Mouse (Mus musculus) retina, postnatal 7 days (tissue): Measurements from ENCODE around the gene Rnf169.
A peak's percentile ranks its signal among the peaks of the same experiment; 100 is the strongest.

Experiments
- DNase-seq: peaks from one replicate; pipeline ENCODE4 v3.0.0-alpha.2; 2012; ENCODE audit warnings: low read depth, low spot score

Gene Rnf169

GRCm38 (mm10) chr7:99893967-99894366 is 86.3 kb downstream of the Rnf169 start:
- DNase-seq: no peak

- DNase-seq: no peak
These were observed 87.9 kb downstream of the Rnf169 start for GRCm38 (mm10) chr7:99892351-99892750.

- no peak for DNase-seq
These were observed 88.8 kb downstream of the Rnf169 start for GRCm38 (mm10) chr7:99891471-99891870.

- no peak for DNase-seq
These were observed 90.0 kb downstream of the Rnf169 start for GRCm38 (mm10) chr7:99890168-99890755.

- no peak for DNase-seq
These were observed 90.9 kb downstream of the Rnf169 start for GRCm38 (mm10) chr7:99889175-99889880.

DNA sequence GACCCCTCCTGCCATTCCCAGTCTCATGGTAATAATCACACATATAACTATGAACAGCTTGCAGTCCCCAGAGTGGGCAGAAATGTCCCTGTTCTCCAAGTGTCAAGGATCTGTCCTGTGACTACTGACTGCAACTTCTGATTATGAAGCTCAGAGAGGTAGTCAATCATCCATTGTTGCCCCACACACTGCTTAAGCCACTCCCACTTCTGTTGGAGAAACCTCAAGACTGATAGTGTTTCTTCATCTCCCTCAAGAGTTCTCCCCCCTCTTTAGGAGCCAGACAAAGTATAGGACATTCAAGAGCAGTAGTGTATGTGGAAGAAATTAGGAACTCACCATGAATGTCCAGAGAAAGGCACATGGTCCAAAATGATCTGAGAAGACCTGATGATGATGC is 92.5 kb downstream of the Rnf169 start:
- no peak for DNase-seq

DNA sequence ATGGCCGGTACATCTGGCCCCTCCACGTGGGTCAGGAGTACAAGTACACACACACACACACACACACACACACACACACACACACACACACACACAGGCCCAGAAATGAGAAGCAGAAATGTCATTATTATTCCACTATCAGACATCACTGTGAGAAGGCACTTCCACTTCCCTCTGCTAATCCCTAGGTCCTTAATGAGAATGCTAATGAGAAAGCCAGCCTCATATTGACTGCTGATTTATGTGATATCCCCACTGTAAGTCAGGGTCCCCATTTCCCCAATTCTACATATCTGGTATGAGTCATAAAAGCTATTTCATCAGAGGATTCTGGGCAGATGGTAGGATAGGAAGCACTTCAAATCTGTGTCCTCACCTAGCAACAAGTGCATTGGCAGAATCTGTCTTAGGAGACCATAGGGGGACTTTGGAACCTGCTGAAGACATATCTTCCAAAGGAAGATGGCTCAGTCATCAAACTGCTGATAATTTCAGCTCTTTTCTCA is 93.0 kb downstream of the Rnf169 start:
- DNase-seq: no peak

DNA sequence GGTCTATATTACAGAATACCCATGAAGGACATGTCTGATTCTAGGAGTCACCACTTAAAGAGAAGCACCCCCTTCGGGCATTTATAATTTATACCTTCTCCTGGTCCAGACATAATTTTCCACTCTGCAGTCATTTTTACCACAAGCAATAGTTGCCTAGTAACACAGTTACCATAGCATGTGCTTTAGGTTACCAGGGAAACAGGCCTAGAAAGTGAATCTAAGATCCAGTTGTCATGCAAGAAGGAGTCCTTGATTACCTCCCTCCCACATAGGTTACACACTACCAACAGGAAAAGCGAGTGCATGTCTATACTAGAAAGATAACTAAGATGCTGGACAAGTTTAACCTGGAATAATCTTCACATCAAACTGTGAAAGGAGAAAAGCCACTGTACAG is 102.0 kb downstream of the Rnf169 start:
- DNase-seq: no peak

DNA sequence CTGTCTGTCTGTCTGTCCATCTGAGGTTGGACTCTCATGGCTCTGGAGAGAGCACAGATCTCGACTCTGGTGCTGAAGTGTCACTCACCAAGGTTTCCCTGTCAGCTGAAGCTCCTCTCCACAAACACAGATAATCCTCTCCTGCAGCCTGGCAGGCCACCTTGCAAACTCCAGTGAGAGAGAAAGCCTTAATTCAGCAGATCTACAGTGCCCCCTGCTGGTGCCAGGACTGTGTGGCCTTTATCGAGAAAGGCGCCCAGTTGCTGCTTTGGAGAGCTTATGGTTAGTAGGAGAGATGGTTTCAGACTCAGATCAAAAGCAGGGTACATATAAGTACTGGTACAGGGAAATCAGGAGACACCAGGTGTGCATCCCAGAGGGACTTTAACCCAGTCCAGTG is 103.9 kb downstream of the Rnf169 start:
- peak; percentile 91 for DNase-seq

- no peak for DNase-seq
These were observed 104.4 kb downstream of the Rnf169 start for GRCm38 (mm10) chr7:99875891-99876290.

GRCm38 (mm10) chr7:99873965-99874364 is 106.3 kb downstream of the Rnf169 start:
- DNase-seq: no peak
